Mouse (Mus musculus): Measurements from ENCODE around the gene Zfp341.
A peak's percentile ranks its signal among the peaks of the same experiment; 100 is the strongest.

Zfp341 gene

GRCm38 (mm10) chr2:154676653-154677609, 63.8 kb downstream of the Zfp341 start:
- peak; percentile 90 for DNase-seq (ENCODE audit: low spot score)

GRCm38 (mm10) chr2:154677651-154678139, 64.6 kb downstream of the Zfp341 start:
- DNase-seq (ENCODE audit: low spot score): peak; percentile 60

DNA sequence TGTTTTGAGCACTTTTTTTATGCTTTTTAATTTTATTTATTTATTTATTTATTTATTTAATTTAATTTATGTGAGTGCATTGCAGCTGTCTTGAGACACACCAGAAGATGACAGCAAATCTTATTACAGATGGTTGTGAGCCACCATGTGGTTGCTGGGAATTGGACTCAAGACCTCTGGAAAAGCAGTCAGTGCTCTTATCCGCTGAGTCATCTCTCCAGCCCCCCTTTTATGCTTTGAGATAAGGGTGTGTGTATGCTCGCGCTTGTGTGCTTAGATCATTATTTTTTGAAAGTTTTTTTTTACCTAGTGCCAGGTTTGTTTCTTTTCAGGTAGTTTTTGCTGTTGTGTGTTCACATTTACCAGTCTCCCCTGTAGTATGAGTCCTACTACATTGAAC, 65.9 kb downstream of the Zfp341 start:
- peak; percentile 39 for DNase-seq (ENCODE audit: low spot score)

DNA sequence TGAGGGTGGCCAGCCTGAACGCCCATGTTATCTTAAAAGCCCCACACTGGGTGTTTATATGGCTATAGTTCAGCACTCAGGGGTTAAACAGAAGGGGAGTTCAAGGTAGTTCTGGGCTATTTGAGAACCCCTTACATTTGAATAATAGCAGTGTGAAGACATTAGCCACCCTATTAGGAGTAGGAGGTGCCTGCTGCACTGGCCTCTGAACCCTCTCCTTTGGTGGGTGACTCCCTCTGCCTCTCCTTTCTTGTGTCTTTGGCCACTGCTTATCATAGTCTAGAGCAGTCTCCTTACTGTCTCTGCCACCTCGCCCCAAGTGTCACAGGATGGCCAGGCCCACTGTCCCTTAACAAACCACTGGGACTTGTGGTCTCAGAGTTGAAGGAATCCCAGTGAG, 67.2 kb downstream of the Zfp341 start:
- DNase-seq (ENCODE audit: low spot score): no peak

DNA sequence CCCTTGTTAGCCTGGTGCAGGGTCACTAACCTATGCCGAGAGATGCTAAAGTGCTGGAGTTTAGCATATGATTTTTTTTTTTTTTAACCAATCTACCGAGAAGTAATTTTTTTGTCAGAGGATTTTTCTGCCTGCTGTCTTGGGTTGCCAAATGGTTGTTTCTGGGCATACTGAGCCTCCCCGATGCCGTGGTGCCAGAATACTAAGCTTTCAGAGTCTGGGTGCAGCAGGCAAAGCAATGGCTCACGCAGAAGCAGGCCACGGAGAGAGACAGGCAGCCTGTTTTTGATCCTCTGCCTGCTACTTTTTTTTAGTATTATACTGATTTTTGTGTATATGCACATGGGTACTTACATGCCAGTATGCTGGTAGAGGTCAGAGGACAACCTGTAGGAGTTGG, 67.8 kb downstream of the Zfp341 start:
- DNase-seq (ENCODE audit: low spot score): no peak

DNA sequence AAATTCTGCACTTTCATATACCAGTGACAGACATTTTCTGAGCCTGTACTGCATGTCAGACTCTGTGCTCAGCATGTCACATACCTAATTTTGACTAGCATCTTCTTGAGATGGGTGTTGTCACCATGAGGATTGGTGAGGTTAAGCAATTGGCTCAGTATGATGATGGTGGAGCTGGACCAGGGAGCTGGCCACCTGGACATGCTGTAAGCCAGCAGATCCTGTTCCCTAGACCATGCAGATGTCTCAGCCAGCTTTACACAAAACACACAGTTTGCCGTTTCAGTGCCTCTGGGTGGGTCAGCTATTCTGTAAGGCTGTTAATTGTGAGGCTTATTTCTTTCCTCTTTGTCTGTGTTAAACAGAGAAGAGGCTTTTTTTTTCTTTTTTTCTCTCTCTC, 69.6 kb downstream of the Zfp341 start:
- DNase-seq (ENCODE audit: low spot score): no peak

GRCm38 (mm10) chr2:154684901-154685470, 71.9 kb downstream of the Zfp341 start:
- DNase-seq (ENCODE audit: low spot score): no peak

DNA sequence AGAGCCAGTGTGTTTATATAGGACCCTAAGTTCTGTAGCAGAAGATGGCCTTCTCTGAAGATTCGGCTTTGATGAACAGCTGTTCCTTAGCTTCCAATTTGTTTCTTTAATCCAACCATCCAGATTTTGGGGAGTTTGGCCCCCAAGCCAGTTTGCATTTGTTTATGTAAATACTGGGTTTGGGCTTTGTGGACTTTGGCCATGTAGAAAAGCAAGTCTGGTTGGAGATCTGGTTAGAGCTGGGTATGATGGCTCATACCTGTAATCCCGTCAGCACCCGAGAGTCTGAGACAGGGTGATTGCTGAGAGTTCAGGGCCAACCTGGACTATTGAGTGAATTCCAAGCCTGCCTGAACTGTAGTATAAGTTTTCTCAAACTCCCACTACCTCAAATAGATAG, 72.7 kb downstream of the Zfp341 start:
- no peak for DNase-seq (ENCODE audit: low spot score)

DNA sequence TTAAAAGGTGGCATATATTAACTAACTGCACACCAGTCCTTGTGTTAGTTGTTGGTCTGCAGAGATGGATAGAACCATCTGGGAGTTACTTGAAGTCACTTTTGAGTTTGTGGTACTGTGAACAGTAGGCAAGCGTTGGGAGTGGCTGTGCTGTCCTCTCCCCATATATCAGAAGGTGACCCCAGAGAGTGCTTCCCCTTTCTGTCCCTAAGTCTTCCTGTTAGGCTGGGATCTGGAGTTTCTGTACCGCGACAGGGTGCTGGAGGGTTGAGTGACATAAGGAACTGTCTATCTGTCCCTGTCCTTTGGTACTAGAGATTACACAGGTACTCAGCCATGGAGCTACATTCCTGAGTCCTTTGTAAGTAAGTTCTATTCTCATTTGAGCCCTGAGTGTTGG, 73.7 kb downstream of the Zfp341 start:
- no peak for DNase-seq (ENCODE audit: low spot score)

DNA sequence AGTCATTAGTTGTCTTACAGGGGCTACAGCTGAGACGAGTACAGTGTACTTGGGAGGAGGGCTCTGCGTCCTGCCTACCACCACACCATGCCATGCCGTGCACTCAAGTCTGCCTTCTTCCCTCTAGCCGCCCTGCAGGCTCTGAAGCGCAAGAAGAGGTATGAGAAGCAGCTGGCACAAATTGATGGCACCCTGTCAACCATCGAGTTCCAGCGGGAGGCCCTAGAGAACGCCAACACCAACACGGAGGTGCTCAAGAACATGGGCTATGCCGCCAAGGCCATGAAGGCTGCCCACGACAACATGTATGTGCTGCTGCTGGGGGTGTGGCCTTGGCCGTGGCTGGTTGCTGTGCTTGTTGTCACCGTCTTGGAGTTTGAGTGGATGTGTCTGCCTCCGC, 76.3 kb downstream of the Zfp341 start:
- DNase-seq (ENCODE audit: low spot score): no peak

DNA sequence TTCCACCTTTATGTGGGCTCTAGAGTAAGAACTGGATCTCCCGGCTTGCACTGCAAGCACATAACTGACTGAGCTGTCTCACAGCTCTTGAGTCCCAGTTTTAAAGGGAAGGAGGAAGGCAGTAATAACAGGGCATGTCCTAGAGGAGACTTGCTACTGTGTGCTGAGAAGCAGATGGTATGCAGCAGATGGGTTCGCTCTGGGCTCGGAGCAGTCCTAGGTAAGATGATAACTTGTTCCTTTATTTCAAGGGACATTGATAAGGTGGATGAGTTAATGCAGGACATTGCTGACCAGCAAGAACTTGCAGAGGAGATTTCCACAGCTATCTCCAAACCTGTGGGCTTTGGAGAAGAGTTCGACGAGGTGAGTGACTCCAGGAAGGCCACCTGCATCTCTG, 77.9 kb downstream of the Zfp341 start:
- DNase-seq (ENCODE audit: low spot score): no peak

DNA sequence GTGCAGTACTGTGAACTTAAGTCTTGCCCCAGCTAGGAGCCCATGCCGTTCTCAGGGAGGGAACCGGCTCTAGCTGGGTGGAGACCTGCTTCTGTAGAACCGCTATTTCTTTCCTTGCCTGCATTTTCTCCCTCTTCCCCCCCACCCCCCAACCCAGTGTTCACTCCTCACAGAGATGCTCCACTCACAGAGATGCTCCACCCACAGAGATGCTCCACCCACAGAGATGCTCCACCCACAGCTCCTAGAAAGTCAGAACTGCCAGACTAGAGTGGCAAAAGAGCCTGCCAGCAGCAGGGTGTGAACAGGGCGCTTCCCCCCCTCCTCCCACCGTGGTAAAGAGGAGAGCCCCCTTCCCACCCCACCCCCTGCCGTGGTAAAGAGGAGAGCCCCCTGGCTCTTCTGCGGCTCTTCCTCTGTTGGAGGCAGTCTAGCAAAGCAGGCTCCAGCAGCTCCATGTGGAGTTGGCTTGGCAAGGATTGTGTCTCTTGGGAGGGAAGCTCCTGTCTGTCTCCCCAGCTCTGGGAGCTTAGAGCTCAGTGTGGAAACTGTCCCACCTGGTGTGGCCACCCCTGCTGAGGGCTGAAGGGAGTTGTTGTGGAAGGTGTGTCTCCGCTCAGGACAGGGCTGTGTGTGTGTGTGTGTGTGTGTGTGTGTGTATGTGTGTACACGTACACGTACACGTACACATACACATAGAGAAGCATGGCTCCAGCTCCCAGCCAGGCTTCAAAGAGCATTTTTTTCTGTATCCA, 80.3 kb downstream of the Zfp341 start:
- no peak for DNase-seq (ENCODE audit: low spot score)

DNA sequence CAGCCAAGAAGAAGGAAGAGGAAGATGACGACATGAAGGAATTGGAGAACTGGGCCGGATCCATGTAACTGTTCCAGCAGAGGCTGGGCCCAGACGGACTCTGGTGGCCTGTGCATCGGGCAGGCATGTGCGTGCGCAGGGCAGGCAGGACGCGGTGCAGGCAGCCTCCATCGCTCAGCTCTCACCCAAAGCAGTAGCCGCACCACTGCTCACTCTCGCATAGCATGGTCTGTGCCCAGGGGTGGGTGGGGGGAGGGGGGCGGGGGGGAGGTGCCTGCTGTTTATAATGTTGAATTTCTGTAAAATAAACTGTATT, 80.8 kb downstream of the Zfp341 start:
- DNase-seq (ENCODE audit: low spot score): no peak

DNA sequence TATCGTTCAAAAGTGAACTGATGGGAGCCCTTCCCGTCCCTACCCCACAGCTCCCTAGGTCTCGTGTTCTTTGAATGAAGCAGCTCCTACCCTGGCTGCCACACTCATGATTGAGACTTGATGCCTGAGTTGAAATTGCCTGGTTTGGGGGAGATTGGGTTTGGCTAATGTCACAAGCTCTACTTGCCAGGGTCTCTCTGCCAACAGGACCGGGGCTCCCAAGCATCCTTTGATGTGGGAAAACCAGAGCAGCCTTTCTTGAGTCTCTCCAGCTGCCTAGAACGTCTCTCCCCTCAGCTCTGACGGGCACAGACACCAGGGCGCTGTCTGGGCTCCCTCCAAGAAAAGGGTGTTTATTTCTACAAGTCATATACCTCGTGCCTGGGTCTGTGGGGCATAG, 82.6 kb downstream of the Zfp341 start:
- DNase-seq (ENCODE audit: low spot score): no peak

Data from MN1 (cell line).